Mouse (Mus musculus) midbrain, embryonic 16.5 days (tissue): Measurements from ENCODE around the gene Prmt1. TPM values are rescaled to one million over a fixed set of nuclear protein-coding genes. Genes with fewer than 3 reads are reported as not detected.

Experiments used
- ATAC-seq: fragments of 200-750 bp; cut with Nextera tagmentation; 2 replicates; pipeline ENCODE4 v1.8.0; 2017; ENCODE audit warnings: moderate TSS enrichment
- H3K27ac ChIP-seq: fragments of 300-500 bp; sonication (generic); 2 replicates; pipeline ENCODE4 v1.5.1; 2014; ENCODE audit warnings: mild to moderate bottlenecking, low read length, mixed read lengths
- H3K27me3 ChIP-seq: fragments of 300-500 bp; sonication (generic); 2 replicates; pipeline ENCODE4 v1.6.1; 2014; ENCODE audit warnings: low read depth, low read length, mixed read lengths; ENCODE audit not compliant: control insufficient read depth, insufficient read depth
- H3K36me3 ChIP-seq: fragments of 300-500 bp; sonication (generic); 2 replicates; pipeline ENCODE4 v1.6.1; 2014; ENCODE audit warnings: mild to moderate bottlenecking, low read length, moderate library complexity, mixed read lengths; ENCODE audit not compliant: control insufficient read depth, insufficient read depth
- H3K4me1 ChIP-seq: fragments of 300-500 bp; sonication (generic); 2 replicates; pipeline ENCODE4 v1.6.1; 2014; ENCODE audit warnings: mild to moderate bottlenecking, low read length, mixed read lengths; ENCODE audit not compliant: control insufficient read depth, insufficient read depth
- H3K4me2 ChIP-seq: fragments of 300-500 bp; sonication (generic); 2 replicates; pipeline ENCODE4 v1.6.1; 2014; ENCODE audit warnings: mild to moderate bottlenecking, low read length, mixed read lengths
- H3K4me3 ChIP-seq: fragments of 300-500 bp; sonication (generic); 2 replicates; pipeline ENCODE4 v1.5.1; 2014; ENCODE audit warnings: low read depth, mild to moderate bottlenecking, low read length, moderate library complexity, mixed read lengths
- H3K9ac ChIP-seq: fragments of 300-500 bp; sonication (generic); 2 replicates; pipeline ENCODE4 v1.6.1; 2014; ENCODE audit warnings: low read depth, low read length, mixed read lengths
- H3K9me3 ChIP-seq: fragments of 300-500 bp; sonication (generic); replicated peaks from 2 replicates; pipeline ENCODE4 v1.6.1; 2014; ENCODE audit warnings: mild to moderate bottlenecking, low read length, mixed read lengths; ENCODE audit not compliant: control insufficient read depth, poor library complexity, severe bottlenecking
- WGBS: fragments of 180-500 bp; shearing (Covaris S2); extraction: QIAGEN DNeasy Blood & Tissue Kit; methylation state at CpG from one replicate; pipeline ENCODE4 v1.1.7; 2014; 5-methylcytosine and 5-hydroxymethylcytosine counted together
- polyA plus RNA-seq: library from polyadenylated mRNA; unstranded; fragments of >200 nt; fragmentation: Nextera tagmentation; extraction: Ambion mirVana; gene quantifications from 2 replicates; pipeline ENCODE4 v1.2.1, GENCODE M21; 2015

Prmt1 gene
- polyA plus RNA-seq, 1 experiment from 2014 or later: 671 TPM

- WGBS: 93% methylated on average over 3 of the region's 3 CpGs
- Histone ChIP-seq H3K4me2 (no peak overlapping the region), H3K4me3 (no peak overlapping the region)
Measured at GRCm38 (mm10) chr7:45014096-45014451, 27.7 kb upstream of the Prmt1 start.

GRCm38 (mm10) chr7:45013366-45014095, 27.2 kb upstream of the Prmt1 start:
- WGBS: 95% methylated on average over 16 of the region's 16 CpGs
- H3K27ac ChIP-seq: no peak overlapping the region
- peaks cover 23% of the 10 kb centered on the region for H3K4me1 ChIP-seq

More at GRCm38 (mm10) chr7:45014096-45014451, 27.7 kb upstream of the Prmt1 start:
- H3K27ac ChIP-seq: no peak overlapping the region
- H3K9ac ChIP-seq: no peak overlapping the region
- peaks cover 23% of the 10 kb centered on the region for H3K4me1 ChIP-seq
- peaks cover 25% of the 10 kb centered on the region for H3K36me3 ChIP-seq
- no peak for ATAC-seq
- H3K9me3 ChIP-seq: no peaks in the 10 kb centered on the region
- H3K27me3 ChIP-seq: no peaks in the 10 kb centered on the region

GRCm38 (mm10) chr7:45012824-45013223, 26.5 kb upstream of the Prmt1 start:
- 86% methylated on average over 4 of the region's 4 CpGs for WGBS
- no peak overlapping the region for H3K4me2 ChIP-seq
- no peak overlapping the region for H3K27ac ChIP-seq
- no peaks in the 10 kb centered on the region for H3K27me3 ChIP-seq
- no peaks in the 10 kb centered on the region for H3K9me3 ChIP-seq
- H3K9ac ChIP-seq: no peak overlapping the region
- H3K4me3 ChIP-seq: no peak overlapping the region
- no peak for ATAC-seq
- H3K4me1 ChIP-seq: peaks cover 21% of the 10 kb centered on the region
- peaks cover 36% of the 10 kb centered on the region for H3K36me3 ChIP-seq

More at GRCm38 (mm10) chr7:45013366-45014095, 27.2 kb upstream of the Prmt1 start:
- peaks cover 29% of the 10 kb centered on the region for H3K36me3 ChIP-seq
- H3K9ac ChIP-seq: no peak overlapping the region
- no peak overlapping the region for H3K4me3 ChIP-seq
- no peak overlapping the region for H3K4me2 ChIP-seq
- no peak for ATAC-seq
- no peaks in the 10 kb centered on the region for H3K27me3 ChIP-seq
- no peaks in the 10 kb centered on the region for H3K9me3 ChIP-seq

GRCm38 (mm10) chr7:45012011-45012410, 25.6 kb upstream of the Prmt1 start:
- Histone ChIP-seq H3K4me3 (no peak overlapping the region), H3K36me3 (peaks cover 44% of the 10 kb centered on the region), H3K27ac (no peak overlapping the region), H3K27me3 (no peaks in the 10 kb centered on the region), H3K4me2 (no peak overlapping the region), H3K9ac (no peak overlapping the region), H3K9me3 (no peaks in the 10 kb centered on the region), H3K4me1 (peaks cover 15% of the 10 kb centered on the region)
- no peak for ATAC-seq
- whole genome bisulfite sequencing: 98% methylated on average over 6 of the region's 6 CpGs

GRCm38 (mm10) chr7:45008411-45008810, 22.0 kb upstream of the Prmt1 start:
- H3K36me3 ChIP-seq: peaks cover 70% of the 10 kb centered on the region
- 93% methylated on average over 19 of the region's 19 CpGs for WGBS

GRCm38 (mm10) chr7:45007846-45008245, 21.5 kb upstream of the Prmt1 start:
- Histone ChIP-seq H3K36me3 (peaks cover 73% of the 10 kb centered on the region), H3K4me3 (no peak overlapping the region), H3K9me3 (no peaks in the 10 kb centered on the region), H3K27me3 (no peaks in the 10 kb centered on the region), H3K4me1 (no peaks in the 10 kb centered on the region; the same call in 1 of the 2 replicates), H3K4me2 (no peak overlapping the region), H3K9ac (no peak overlapping the region), H3K27ac (no peak overlapping the region)
- no peak for ATAC-seq
- WGBS: 97% methylated on average over 30 of the region's 30 CpGs

More at GRCm38 (mm10) chr7:45008411-45008810, 22.0 kb upstream of the Prmt1 start:
- H3K9ac ChIP-seq: no peak overlapping the region
- ATAC-seq: no peak
- no peaks in the 10 kb centered on the region; the same call in 1 of the 2 replicates for H3K4me1 ChIP-seq
- no peak overlapping the region for H3K4me3 ChIP-seq
- H3K9me3 ChIP-seq: no peaks in the 10 kb centered on the region
- no peaks in the 10 kb centered on the region for H3K27me3 ChIP-seq
- H3K4me2 ChIP-seq: no peak overlapping the region
- H3K27ac ChIP-seq: no peak overlapping the region

- Histone ChIP-seq H3K9me3 (no peaks in the 10 kb centered on the region), H3K27ac (no peak overlapping the region), H3K4me3 (no peak overlapping the region), H3K4me2 (no peak overlapping the region), H3K36me3 (peaks cover 71% of the 10 kb centered on the region), H3K9ac (no peak overlapping the region), H3K27me3 (no peaks in the 10 kb centered on the region), H3K4me1 (no peaks in the 10 kb centered on the region)
- WGBS: 95% methylated on average over 29 of the region's 29 CpGs
- ATAC-seq: no peak
Measured at GRCm38 (mm10) chr7:45007141-45007540, 20.8 kb upstream of the Prmt1 start.

GRCm38 (mm10) chr7:45006503-45006902, 20.1 kb upstream of the Prmt1 start:
- no peaks in the 10 kb centered on the region for H3K9me3 ChIP-seq
- H3K27me3 ChIP-seq: no peaks in the 10 kb centered on the region
- ATAC-seq: no peak
- H3K4me2 ChIP-seq: no peak overlapping the region
- H3K36me3 ChIP-seq: peaks cover 71% of the 10 kb centered on the region
- H3K9ac ChIP-seq: no peak overlapping the region
- no peaks in the 10 kb centered on the region for H3K4me1 ChIP-seq
- no peak overlapping the region for H3K27ac ChIP-seq
- H3K4me3 ChIP-seq: no peak overlapping the region
- 94% methylated on average over 12 of the region's 12 CpGs for WGBS

- Histone ChIP-seq H3K27me3 (no peaks in the 10 kb centered on the region), H3K9ac (no peak overlapping the region), H3K4me1 (no peaks in the 10 kb centered on the region), H3K4me2 (no peak overlapping the region), H3K4me3 (no peak overlapping the region), H3K9me3 (no peaks in the 10 kb centered on the region), H3K27ac (no peak overlapping the region), H3K36me3 (peaks cover 70% of the 10 kb centered on the region)
- WGBS: 87% methylated on average over 6 of the region's 6 CpGs
- no peak for ATAC-seq
Measured at GRCm38 (mm10) chr7:45005321-45005992, 19.1 kb upstream of the Prmt1 start.
